Mouse (Mus musculus) bone marrow, adult 2 months (tissue): ENCODE measurements around the gene Inpp5d.

Source experiments
- CTCF ChIP-seq: fragments of 200-500 bp; IDR thresholded peaks from 2 replicates; pipeline ENCODE4 v1.5.1; 2011; ENCODE audit warnings: low read length, control low read depth; ENCODE audit not compliant: control insufficient read depth, insufficient read depth
- POLR2A ChIP-seq: fragments of 200-500 bp; IDR thresholded peaks from 2 replicates; pipeline ENCODE4 v1.6.1; 2011; ENCODE audit warnings: low read depth, mild to moderate bottlenecking, control low read depth, low read length, borderline replicate concordance; ENCODE audit not compliant: control insufficient read depth

GRCm38 (mm10) chr1:87765741-87766140, 145.6 kb downstream of the Inpp5d start:
- no peak for TF ChIP-seq POLR2A
- TF ChIP-seq CTCF = no peak
